Mouse (Mus musculus): ENCODE results near the gene Fam163a. TPM values are rescaled to one million over a fixed set of nuclear protein-coding genes. Genes with fewer than 3 reads are reported as not detected.

Fam163a gene
- total and polyA plus RNA-seq, 3 experiments, result not detected

GRCm38 (mm10) chr1:156214651-156215050 is 9.8 kb upstream of the Fam163a start:
- H3K36me3 ChIP-seq (replicated peaks in 1 of 2; ENCODE audit: control insufficient read depth in 1 of 2, insufficient read depth in 1 of 2, low read length in 1 of 2), result no peaks in the 10 kb centered on the region
- DNase-seq (ENCODE audit: extremely low read depth), result no peak
- H3K27ac ChIP-seq (ENCODE audit: insufficient read depth, low read depth), result no peak overlapping the region
- no peak overlapping the region for H3K4me2 ChIP-seq (ENCODE audit: insufficient read depth, low read depth, poor library complexity, severe bottlenecking)
- H3K4me1 ChIP-seq (ENCODE audit: control insufficient read depth in 1 of 2, insufficient read depth in 2 of 2), result peaks cover 7 to 18% of the 10 kb centered on the region in 2 experiments; a peak in 3 of 4 replicates
- in situ Hi-C loops (cut with MboI; ENCODE audit: low pct_ligation_motif_present, low pct_unique_long_range_greater_than_20kb, low sequenced_read_pairs), result no loop called here
- H3K79me2 ChIP-seq (replicated peaks; ENCODE audit: control insufficient read depth, extremely low read depth, insufficient read depth, poor library complexity, severe bottlenecking), result no peaks in the 10 kb centered on the region
- dilution Hi-C loops (cut with MboI; ENCODE audit: extremely low pct_ligation_motif_present, extremely low pct_unique_long_range_greater_than_20kb, low sequenced_read_pairs), result no loop called here
- no peaks in the 10 kb centered on the region for H3K9me3 ChIP-seq (replicated peaks; ENCODE audit: low read length)
- no peak overlapping the region for H3K9ac ChIP-seq (ENCODE audit: insufficient read depth, low read depth)
- no peak overlapping the region for H3K4me3 ChIP-seq (replicated peaks in 1 of 3; ENCODE audit: low read depth in 2 of 3, low read length in 2 of 3, poor library complexity in 1 of 3)
- TF ChIP-seq ZNF384 (IDR thresholded peaks at IDR 0.05; ENCODE audit: low read depth, low read length) (no peak), POLR2AphosphoS2 (IDR thresholded peaks at IDR 0.05; ENCODE audit: low read depth, low read length) (no peak), USF1 (IDR thresholded peaks at IDR 0.05; ENCODE audit: low read depth, low read length) (no peak), NELFE (IDR thresholded peaks at IDR 0.05; ENCODE audit: low read depth, low read length) (no peak), RAD21 (IDR thresholded peaks at IDR 0.05; ENCODE audit: low read depth, low read length) (no peak), MAX (IDR thresholded peaks at IDR 0.05; ENCODE audit: low read length) (no peak), MAZ (IDR thresholded peaks at IDR 0.05; ENCODE audit: low read depth, low read length) (no peak), MYC (IDR thresholded peaks at IDR 0.05; ENCODE audit: low read depth, low read length) (no peak), TCF12 (IDR thresholded peaks at IDR 0.05; ENCODE audit: low read depth, low read length) (no peak), SIN3A (IDR thresholded peaks at IDR 0.05; ENCODE audit: low read length) (no peak), POLR2A (IDR thresholded peaks at IDR 0.05; ENCODE audit: low read depth, low read length) (no peak), KAT2A (IDR thresholded peaks at IDR 0.05; ENCODE audit: insufficient replicate concordance, low read length) (no peak), SMC3 (IDR thresholded peaks at IDR 0.05; ENCODE audit: low read depth, low read length) (no peak), RCOR1 (conservative IDR thresholded peaks at IDR 0.05; ENCODE audit: low read depth, low read length) (no peak), UBTF (IDR thresholded peaks at IDR 0.05; ENCODE audit: low read depth, low read length) (no peak), CHD2 (IDR thresholded peaks at IDR 0.05; ENCODE audit: low read length) (no peak), IRF4 (IDR thresholded peaks at IDR 0.05; ENCODE audit: low read depth, low read length) (no peak)
- H3K27me3 ChIP-seq (replicated peaks), result no peaks in the 10 kb centered on the region

- H3K4me2 ChIP-seq (ENCODE audit: insufficient read depth, low read depth, poor library complexity, severe bottlenecking), result no peak overlapping the region
- no peaks in the 10 kb centered on the region for H3K27me3 ChIP-seq (replicated peaks)
- no peaks in the 10 kb centered on the region for H3K79me2 ChIP-seq (replicated peaks; ENCODE audit: control insufficient read depth, extremely low read depth, insufficient read depth, poor library complexity, severe bottlenecking)
- no peak overlapping the region for H3K27ac ChIP-seq (ENCODE audit: insufficient read depth, low read depth)
- TF ChIP-seq EP300 (IDR thresholded peaks at IDR 0.05; ENCODE audit: low read length) (no peak), JUND (conservative IDR thresholded peaks at IDR 0.05; ENCODE audit: low read depth, low read length) (no peak)
- H3K9me3 ChIP-seq (replicated peaks; ENCODE audit: low read length), result no peaks in the 10 kb centered on the region
- in situ Hi-C loops (cut with MboI; ENCODE audit: low pct_ligation_motif_present, low pct_unique_long_range_greater_than_20kb, low sequenced_read_pairs), result no loop called here
- H3K36me3 ChIP-seq (replicated peaks in 1 of 2; ENCODE audit: control insufficient read depth in 1 of 2, insufficient read depth in 1 of 2, low read length in 1 of 2), result no peaks in the 10 kb centered on the region
- dilution Hi-C loops (cut with MboI; ENCODE audit: extremely low pct_ligation_motif_present, extremely low pct_unique_long_range_greater_than_20kb, low sequenced_read_pairs), result no loop called here
- no peak for DNase-seq (ENCODE audit: extremely low read depth)
- H3K4me1 ChIP-seq (ENCODE audit: control insufficient read depth in 1 of 2, insufficient read depth in 2 of 2), result peaks cover 5 to 16% of the 10 kb centered on the region in 2 experiments; a peak in 2 of 4 replicates
- no peak overlapping the region for H3K4me3 ChIP-seq (replicated peaks in 1 of 3; ENCODE audit: low read depth in 2 of 3, low read length in 2 of 3, poor library complexity in 1 of 3)
- no peak overlapping the region for H3K9ac ChIP-seq (ENCODE audit: insufficient read depth, low read depth)
Measured at GRCm38 (mm10) chr1:156212923-156213322, 8.1 kb upstream of the Fam163a start.

All from CH12.LX (cell line).